Mouse (Mus musculus) urinary bladder, postnatal 25 days (tissue): Measurements from ENCODE around the gene Rnf6.
A peak's percentile ranks its signal among the peaks of the same experiment; 100 is the strongest.

ENCODE experiments used
- DNase-seq: peaks from one replicate; pipeline ENCODE4 v3.0.0; 2022; ENCODE audit warnings: low spot score

Gene Rnf6

DNA sequence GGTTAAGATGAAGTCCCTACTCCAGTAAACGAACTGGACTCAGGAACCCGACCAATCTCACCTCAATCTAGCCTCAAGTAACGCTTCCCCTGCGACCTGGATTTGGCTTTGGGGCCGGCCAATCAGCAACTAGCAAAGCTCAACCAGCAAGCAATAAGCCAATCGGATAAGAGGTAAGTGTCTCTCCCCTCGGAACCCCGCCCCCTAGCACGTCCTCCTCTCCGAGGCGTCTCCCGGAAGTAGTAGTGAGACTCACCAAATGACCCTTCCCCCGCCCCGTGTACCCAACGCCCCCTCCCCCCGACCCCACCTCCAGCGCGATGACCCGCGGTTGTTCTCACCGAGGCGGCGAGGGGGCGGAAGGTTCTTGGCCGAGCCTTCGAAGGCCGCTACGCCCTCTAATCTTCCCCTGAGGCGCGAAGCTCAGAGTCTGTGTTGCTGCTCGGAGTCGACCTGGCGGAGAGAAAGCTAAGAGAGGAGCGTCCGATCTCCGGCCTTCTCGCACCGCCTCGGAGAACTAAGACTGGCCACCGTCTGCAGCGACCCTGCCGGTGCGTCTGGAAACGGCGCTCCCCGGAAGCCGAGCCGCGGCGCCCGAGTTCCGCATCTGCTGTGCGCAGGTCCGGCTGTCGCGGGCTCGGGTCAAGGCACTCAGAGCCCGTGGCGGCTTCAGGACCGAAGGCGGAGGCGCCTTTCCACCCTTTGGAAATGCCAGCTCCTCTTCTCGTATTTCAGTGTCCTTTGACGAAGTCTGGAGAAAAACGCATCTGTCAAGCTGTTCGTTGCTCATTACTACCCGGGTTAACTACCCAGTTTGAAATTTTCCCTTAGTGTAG lies at the start of gene Rnf6:
Gene Rnf6, minus strand, starts transcription at position 677 of the 836 bp plus-strand sequence.
- peak; percentile 88 for DNase-seq

DNA sequence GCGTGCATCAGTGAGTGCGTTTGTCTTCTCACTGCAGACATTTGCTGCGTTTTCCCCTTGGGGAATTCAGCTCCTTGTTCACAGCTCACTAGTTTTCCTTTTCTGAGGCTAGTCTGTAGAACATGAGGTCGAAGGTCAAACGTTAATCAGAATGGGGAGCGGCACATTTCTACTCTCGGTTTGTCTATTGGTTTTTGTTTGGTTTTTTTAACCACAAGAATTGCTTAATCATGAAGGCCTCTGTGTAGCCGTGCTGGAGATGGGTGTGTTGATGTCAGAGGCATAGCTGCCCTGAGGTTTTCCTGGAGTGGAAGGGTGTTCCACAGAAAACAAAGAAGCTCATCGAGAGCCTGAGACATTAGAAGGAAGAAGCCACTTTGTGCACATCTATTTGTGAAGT lies 49.2 kb upstream of the Rnf6 start:
- no peak for DNase-seq

DNA sequence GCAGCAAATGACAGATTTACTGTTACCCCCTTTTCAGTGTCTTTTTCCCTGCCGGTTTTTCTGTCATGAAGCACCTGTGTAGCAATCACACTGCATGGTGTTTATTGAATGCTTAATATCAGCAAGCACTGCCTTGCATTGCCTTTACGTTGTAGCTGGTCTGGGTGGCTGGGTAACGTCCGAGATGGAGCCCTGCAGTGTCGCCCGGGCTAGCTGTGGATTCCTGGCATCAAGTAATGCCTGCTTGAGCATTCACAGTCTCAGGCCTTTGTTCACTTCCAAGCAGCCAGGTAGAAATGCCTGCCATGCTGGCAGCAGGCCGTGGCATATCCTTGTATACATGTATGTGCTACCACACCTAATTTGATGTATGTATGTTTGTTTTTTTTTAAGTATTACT lies 46.4 kb upstream of the Rnf6 start:
- no peak for DNase-seq

DNA sequence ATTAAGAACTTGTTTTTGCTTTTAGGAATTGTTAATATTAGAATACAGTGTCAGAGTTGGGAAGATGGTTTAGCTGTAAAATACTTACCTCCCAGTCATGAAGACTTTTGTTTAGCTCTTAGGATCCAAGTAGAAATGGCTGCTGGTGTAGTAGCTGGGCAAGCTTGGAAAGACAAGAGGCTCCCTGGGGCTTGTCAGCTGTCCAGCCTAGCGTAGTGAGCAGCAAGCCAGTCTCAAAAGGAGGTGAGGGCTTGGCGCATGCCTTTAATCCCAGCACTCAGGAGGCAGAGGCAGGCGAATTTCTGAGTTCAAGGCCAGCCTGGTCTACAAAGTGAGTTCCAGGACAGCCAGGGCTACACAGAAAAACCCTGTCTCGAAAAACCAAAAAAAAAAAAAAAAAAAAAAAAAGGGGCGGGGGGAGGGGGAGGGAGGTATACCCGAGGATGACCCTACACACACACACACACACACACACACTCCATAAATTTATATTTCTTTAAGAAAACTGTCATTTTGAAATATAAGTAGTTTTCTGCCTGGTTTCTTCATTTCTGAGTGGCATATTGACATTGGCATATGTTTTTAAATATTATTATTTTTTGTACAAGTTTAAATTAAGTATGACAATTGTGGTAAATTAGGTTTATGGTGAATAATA lies 44.7 kb upstream of the Rnf6 start:
- DNase-seq, result no peak

DNA sequence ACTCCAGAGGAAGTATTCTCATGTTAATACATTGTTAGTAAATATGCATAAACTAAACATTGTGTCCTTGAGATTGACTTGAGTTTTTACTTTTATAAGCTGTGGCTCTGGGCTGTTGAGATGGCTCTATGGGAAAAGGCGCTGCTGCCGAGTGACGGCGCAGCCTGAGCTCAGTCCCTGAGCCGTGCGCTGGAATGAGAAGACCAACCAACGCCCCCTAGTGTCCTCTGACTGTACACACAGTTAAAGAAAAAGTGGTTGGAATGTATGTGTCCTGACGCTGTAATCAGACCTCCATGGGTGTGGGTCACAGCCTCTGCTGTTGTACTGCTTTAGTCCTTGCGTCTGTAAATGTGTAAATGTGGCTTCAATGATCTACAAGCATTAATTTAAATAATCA lies 38.6 kb upstream of the Rnf6 start:
- no peak for DNase-seq

DNA sequence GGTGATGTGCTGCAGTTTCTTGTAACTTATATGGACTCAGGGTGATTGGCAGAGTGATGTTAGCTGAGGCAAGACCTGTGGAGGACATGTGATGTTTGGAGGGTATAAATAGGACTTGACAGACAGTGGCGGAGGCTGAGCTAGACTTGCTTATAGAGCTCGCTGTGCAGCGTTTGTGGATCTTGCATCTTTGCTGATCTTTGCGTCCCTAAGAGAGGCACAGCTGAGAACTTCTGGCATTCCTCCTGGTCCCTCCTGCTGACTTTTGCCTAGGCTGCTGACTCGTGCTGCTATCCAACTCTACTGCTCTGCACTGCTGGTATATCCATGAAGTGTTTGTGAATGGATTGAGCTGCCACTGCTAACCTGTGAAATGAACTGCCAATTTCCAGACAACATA lies 32.3 kb upstream of the Rnf6 start:
- no peak for DNase-seq

DNA sequence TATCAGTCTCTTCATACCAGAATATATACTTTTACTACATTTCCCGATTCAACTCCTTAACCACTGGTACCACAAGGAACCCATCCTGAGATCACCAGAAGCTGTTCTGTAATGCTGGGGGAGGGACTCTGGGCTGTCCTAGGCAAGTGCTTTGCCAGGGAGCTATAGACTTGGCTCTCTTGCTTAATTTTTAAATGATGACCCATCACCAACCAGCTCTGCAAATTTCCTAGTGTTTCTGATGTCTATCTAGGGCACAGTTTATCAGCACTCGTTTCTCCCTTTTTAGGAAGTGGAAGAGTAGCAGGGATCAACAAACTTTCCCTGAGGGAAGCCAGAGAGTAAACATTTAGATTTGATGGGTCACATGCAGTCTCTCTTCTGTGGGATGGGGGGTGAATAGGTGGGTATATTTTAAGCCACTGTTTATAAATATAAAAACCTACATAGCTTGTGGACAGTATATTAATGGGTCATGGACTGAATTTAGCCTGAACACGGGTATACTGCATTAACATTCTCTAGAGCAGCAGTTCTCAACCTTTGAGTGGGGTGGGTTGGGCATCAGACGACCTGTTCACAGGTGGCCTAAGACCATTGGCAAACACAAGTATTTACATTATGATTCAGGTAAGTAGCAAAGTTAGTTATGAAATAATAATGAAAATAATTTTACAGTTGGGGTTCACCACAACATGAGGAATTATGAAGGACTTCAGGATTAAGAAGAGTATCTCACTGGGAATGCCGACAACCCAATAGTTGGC lies 30.5 kb upstream of the Rnf6 start:
- no peak for DNase-seq

DNA sequence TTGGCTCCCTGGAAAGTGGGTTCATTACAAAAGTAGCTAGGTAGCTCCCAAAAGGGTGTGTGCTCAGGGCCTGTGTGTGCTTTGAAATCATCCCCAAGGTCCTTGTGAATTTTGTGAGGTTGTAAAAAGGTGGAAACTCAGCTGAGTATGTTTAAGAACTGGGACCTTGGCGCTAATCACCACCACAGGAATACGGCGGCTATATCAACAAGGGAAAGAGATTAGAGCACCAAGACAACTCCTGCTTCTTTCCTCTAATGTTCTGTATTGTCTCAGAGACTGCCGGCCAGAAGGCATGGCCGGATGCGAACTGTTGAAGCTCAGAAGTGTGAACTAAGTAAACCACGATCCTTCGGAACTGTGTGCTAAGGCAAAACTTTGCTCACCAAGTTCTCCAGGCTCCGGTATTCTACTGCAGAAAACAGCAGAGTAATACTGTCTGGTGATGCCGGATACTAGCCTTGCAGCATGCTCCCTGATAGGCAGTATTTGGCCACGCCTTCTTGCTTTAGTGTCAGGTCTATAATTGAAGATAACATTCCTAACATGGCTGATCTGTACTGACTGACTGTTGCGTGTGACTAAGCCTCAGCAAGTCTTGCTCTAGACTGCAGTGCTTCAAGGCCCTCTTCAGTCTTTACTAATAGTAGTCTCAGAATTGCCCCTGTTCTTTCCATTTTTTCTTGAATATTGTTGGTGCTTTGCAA lies 29.2 kb upstream of the Rnf6 start:
- DNase-seq, result no peak

DNA sequence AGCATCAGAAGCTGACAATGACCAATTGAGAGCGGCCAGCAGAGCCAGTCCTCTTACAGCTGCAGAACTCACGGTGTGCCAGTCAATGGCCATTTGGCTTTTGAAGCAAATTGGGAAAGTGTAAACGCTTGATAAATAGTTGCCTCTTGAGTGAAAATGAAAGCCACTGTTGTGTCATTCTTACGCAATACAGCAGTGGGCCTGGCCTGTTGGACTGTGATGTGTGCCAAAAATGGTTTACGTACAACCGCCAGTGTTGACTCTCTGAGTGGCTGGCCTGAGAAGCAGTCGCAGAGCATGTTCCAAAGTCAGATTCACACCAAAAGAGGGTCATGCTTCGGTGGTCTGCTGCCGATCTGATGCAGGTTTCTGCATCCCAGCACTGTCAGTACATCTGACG lies 27.4 kb upstream of the Rnf6 start:
- no peak for DNase-seq

DNA sequence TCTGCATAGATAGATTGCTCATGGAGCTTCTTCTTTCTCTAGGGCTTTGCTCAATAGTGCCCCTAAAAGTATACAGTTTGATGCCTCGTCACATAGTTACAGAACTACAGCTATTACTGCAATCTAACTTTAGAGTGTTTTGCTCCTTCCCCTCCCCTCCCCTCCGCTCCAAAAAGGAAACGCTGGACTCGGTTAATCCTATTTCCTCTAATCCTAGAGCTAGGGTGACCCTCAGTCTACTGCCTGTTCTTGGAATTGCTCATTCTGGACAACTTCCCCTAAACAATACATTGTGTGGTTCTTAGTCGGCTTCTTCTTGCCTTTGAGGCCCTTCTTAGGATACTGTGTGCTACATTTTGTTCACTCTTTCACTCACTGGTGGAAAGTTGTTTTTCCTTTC lies 26.4 kb upstream of the Rnf6 start:
- DNase-seq, result no peak

DNA sequence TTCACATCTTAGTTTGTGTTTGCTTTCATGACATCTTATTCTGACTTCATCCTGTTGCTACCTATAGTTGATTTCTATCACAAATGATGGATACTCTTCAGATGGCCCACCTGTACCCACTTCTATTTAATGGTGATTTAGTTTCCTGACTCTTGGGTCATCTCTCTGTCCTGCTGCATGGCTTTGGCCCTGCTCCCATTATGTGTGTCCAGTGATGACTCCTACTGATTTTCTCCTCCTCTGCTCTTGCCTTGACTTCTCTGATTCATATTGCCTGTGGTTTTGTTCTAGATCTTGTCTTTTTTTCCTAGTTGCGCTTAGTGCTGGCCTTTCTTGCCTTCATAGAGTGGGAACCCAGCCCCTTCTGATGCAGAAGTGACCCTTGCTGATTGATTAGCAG lies 25.0 kb upstream of the Rnf6 start:
- no peak for DNase-seq

DNA sequence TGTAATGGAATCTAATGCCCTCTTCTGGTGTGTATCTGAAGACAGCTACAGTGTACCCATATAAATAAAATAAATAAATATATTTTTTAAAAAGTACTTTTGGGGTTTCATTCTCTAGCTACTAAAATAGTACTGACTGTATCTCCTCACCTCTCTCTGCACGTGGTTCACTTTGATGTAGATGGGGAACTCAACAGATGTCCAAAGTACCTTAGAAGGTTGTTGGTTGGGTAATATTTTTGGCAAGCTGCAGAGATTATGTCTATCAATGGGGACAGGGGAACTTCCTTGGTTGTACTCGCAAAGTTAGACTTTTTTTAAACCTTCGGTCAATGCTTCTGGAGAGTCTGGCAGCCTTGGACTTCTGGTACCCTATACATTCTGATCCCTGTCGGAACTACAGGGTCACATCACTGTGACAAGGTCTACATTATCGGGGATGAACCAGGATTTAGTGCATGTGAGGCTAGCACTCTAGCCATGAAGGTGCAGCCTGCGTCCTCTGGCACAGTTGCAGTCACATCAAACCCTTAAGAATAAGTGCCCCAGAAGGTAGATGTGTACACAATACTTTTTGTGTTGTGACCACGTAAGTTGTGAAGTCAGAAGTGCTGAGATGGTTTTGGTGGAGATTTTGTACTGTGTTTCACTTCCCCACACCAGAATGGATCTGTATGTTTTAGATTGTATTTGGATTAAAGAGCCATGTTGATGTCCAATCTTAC lies 24.5 kb upstream of the Rnf6 start:
- DNase-seq, result no peak

DNA sequence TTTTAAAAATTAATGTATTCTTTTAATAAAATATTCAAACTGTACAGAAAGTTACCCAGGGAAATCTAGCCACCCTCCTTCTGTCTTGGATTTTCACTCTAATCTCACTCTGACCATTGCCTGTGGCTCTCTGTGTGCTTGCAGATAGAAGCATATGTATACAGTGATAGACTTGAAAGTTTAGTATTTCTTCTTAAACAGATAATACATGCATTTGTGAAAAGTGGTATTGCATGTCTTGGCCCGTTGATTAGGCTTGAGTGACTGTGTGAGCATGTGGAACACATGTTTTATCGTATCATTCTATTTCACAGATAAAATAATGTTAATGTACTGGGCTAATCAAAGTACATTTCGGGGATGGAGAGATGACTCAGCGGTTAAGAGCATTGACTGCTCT lies 23.8 kb upstream of the Rnf6 start:
- DNase-seq, result no peak

DNA sequence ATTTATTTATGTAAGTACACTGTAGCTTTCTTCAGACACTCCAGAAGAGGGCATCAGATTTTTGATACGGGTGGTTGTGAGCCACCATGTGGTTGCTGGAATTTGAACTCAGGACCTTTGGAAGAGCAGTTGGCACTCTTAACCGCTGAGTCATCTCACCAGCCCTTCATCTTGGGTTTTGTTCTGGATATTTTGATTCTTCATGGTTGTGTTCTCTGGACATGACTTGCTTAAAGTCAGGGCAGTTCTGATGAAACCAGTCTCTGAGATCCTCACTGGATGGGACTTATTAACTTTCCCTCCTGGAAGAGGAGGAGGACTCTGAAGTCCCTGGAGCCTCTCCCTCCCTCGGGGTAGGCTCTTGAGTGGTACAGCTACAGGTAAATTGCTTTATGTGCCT lies 19.8 kb upstream of the Rnf6 start:
- DNase-seq, result no peak

DNA sequence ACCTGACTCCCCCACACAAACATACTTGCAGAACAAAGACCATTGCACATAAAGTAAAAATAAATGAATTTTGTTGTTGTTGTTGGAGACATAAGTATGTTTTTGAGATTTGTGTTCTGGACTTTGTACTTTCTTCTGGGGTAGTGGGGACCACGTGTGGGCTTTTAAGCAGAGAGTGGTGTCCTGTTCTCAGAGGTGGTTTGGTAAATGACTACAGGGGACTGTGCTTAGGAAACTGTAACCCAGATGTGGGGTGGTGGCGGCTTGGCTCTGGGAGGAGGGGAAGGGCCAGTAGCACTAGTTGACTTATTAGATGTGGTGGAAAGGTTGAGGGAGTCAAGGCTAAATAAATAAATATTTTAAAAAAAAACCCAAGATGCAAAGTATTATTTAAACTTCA lies 19.4 kb upstream of the Rnf6 start:
- DNase-seq, result no peak

DNA sequence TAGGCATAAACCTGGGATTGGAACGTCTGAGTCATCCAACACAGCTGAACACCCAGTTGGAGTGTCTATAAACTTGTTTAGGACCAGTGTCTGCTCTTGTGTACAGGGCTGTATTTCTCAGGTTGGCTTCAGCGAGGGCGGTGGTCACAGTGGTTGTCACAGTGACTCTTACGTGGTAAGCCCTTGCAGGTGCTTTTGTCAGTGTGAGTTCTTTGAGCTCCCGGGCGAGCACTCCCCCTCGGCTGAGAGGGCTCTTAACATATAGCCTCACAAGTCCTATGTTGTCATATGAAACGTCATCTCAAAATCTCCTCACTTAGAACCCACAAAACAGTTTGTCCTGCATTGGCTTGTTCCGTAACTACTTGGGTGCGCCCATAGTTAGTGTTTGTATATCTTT lies 16.9 kb upstream of the Rnf6 start:
- DNase-seq, result no peak

DNA sequence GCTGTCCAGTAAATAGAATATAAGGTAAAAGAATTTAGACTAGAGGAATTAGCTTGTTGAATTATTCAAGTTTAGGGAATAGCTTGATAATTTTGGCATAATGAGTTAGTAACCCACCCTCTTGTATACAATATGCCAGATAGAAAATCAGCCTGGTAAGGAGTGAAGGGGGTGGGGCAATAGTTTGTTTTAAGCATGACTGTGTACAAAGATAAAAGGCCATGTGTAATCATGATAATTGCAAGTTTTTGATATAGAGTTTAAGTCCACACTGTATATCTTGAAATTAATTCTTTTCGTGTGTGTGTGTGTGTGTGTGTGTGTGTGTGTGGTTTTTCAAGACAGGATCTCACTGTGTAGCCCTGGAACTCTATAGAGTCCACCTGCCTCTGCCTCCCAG lies 13.0 kb upstream of the Rnf6 start:
- DNase-seq, result no peak

DNA sequence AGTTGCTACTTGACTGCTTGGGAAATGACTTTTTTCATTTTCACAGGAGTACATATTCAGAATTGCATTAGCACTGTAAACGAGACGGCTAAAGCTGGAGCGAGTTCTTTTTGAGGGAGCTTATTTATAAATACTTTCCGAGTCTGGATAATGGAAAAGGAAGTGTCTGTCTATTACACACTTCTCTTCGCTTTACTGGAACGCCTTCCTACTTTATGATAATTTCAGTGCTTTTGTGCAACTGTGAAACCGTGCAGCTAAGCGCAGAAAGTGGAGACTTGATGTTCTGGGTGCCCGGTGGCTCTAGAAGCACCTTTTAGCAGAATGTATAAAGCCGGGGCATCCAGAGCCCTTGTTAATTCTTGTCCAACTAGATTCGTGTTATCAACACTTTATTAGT lies 11.5 kb upstream of the Rnf6 start:
- DNase-seq, result no peak

DNA sequence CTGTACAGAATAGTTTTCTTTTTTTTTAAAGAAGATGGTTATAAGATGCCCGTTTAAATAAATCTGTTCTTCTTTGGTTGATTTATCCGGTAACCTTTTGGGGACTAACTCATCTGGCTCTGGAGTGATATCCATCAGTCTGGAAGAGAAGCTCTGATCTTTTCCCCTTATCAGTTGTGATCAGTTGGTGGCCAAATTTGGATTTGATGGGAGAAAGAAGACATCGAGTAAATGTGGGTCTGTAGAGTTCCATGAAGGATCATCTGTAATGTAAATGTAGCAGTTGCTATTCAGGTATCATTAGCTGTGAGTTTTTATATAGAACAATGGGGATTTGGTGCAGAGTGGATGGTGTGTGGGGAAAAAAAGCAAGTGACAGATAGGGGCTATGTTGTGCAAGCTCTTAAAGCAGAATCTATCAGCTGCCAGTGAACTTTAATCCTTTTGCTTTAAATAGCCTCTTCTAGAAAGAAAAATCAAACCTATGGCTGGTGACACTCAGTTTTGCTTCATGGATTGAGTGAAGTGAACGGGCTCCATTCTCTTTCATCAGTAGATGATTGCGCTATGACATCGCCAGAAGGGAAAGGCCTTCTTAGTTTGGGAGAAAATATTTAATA lies 10.8 kb upstream of the Rnf6 start:
- DNase-seq, result no peak

DNA sequence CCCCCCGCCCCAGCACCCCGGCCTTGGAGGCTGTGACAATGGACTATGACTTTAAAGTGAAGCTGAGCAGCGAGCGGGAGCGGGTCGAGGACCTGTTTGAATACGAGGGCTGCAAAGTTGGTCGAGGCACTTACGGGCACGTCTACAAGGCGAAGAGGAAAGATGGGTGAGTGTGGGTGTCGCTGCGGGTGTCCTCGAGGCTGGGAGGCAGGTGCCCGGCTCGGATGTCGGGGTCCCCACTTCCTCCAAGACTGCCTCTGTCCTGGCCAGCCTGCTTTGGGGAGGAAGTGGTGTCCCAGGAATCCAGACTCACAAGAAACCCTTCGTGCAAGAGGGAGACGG lies 10.3 kb upstream of the Rnf6 start:
- peak; percentile 19 for DNase-seq

DNA sequence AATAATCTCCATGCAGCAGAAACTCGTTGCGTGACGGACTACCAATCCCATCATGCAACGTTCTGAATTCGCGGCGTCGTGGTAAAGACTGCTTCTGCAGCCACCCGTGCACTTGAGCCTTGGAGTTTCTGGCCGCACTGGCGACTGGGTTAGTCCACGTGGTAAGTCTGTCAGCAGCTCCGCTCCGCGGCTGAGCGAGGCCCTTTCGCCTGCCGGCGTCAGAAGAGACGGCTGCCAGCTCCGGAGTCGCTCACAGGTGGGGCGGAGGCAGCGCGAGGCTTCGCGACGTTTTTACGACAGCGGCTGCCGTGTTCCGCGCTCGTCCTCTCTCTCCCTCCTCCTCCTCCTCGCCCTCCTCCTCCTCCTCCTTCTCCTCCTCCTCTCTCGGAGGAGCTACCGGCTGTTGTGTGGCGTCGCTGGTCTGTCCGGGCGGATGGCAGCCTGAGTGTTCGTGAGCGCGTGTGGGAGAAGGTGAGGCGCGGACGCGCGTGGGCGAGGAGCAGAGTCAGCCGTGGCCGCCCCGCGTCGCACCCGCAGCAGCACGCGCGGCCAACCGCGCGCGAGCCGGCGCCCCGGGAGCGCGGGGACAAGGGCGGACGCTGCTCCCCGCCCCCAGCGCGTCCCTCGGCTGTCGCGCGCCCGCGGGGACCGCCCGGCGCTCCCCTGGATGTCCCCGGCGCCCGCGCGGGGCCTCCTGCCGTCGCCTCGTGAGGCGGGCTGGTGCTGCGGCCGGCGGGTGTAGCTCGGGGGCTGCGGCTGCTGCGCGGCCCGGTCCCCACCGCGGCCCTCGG lies 9.7 kb upstream of the Rnf6 start, which contains the start of gene Cdk8:
Gene Cdk8, plus strand, starts transcription at position 367 of the 791 bp plus-strand sequence.
- DNase-seq, result peak; percentile 84
